Mouse (Mus musculus) liver, embryonic 16.5 days (tissue): ENCODE results near the gene Nol12. TPM values are rescaled to one million over a fixed set of nuclear protein-coding genes. Genes with fewer than 3 reads are reported as not detected.

ENCODE experiments used
- ATAC-seq: fragments of 200-750 bp; cut with Nextera tagmentation; 2 replicates; pipeline ENCODE4 v1.8.0; 2017; ENCODE audit warnings: low read depth, mild to moderate bottlenecking, moderate number of reproducible peaks, moderate library complexity
- H3K27ac ChIP-seq: fragments of 300-500 bp; sonication (generic); 2 replicates; pipeline ENCODE4 v1.5.1; 2014; ENCODE audit warnings: mild to moderate bottlenecking, low read length
- H3K27me3 ChIP-seq: fragments of 300-500 bp; sonication (generic); 2 replicates; pipeline ENCODE4 v1.6.1; 2014; ENCODE audit warnings: low read depth, low read length, mixed read lengths; ENCODE audit not compliant: control insufficient read depth, insufficient read depth
- H3K36me3 ChIP-seq: fragments of 300-500 bp; sonication (generic); 2 replicates; pipeline ENCODE4 v1.6.1; 2014; ENCODE audit warnings: mild to moderate bottlenecking; ENCODE audit not compliant: control insufficient read depth, insufficient read depth
- H3K4me1 ChIP-seq: fragments of 300-500 bp; sonication (generic); 2 replicates; pipeline ENCODE4 v1.6.1; 2014; ENCODE audit warnings: low read depth, low read length, mixed read lengths; ENCODE audit not compliant: control insufficient read depth
- H3K4me2 ChIP-seq: fragments of 300-500 bp; sonication (generic); 2 replicates; pipeline ENCODE4 v1.6.1; 2014; ENCODE audit warnings: low read depth, low read length, mixed read lengths
- H3K4me3 ChIP-seq: fragments of 300-500 bp; sonication (generic); 2 replicates; pipeline ENCODE4 v1.5.1; 2014; ENCODE audit warnings: low read depth, mild to moderate bottlenecking, low read length
- H3K9ac ChIP-seq: fragments of 300-500 bp; sonication (generic); 2 replicates; pipeline ENCODE4 v1.6.1; 2014; ENCODE audit warnings: low read depth, low read length
- H3K9me3 ChIP-seq: fragments of 300-500 bp; sonication (generic); replicated peaks from 2 replicates; pipeline ENCODE4 v1.6.1; 2016; ENCODE audit warnings: low read length; ENCODE audit not compliant: control insufficient read depth
- WGBS: fragments of 180-500 bp; shearing (Covaris S2); extraction: QIAGEN DNeasy Blood & Tissue Kit; methylation state at CpG from one replicate; pipeline ENCODE4 v1.1.7; 2014; ENCODE audit not compliant: insufficient replicate concordance; 5-methylcytosine and 5-hydroxymethylcytosine counted together
- polyA plus RNA-seq: library from polyadenylated mRNA; unstranded; fragments of >200 nt; fragmentation: Nextera tagmentation; extraction: Ambion mirVana; gene quantifications from 2 replicates; pipeline ENCODE4 v1.2.1, GENCODE M21; 2015

The Nol12 gene
- polyA plus RNA-seq, 1 experiment from 2014 or later, result 25.1 TPM

- Histone ChIP-seq H3K9me3 (no peaks in the 10 kb centered on the region), H3K27me3 (no peaks in the 10 kb centered on the region), H3K36me3 (peaks cover 4% of the 10 kb centered on the region; the same call in 1 of the 2 replicates), H3K27ac (peak within 1 kb of the TSS; percentile 70), H3K4me2 (peak within 1 kb of the TSS; percentile 81), H3K9ac (peak within 1 kb of the TSS; percentile 77), H3K4me3 (peak within 1 kb of the TSS; percentile 77), H3K4me1 (peaks cover 67% of the 10 kb centered on the region)
- under 1% methylated on average over 47 of the region's 47 CpGs for WGBS
- ATAC-seq, result peak; percentile 63
Measured at GRCm38 (mm10) chr15:78899740-78900584, 34.8 kb upstream of the Nol12 start, which contains the start of gene Sh3bp1. Sh3bp1 (plus strand) TSS chr15:78899768.

- 16% methylated on average over 18 of the region's 18 CpGs for WGBS
- Histone ChIP-seq H3K4me3 (peak overlapping the region; percentile 77), H3K4me2 (peak overlapping the region; percentile 81), H3K9me3 (no peaks in the 10 kb centered on the region), H3K4me1 (peaks cover 58% of the 10 kb centered on the region), H3K9ac (peak overlapping the region; percentile 77), H3K27ac (peak overlapping the region; percentile 70), H3K27me3 (no peaks in the 10 kb centered on the region), H3K36me3 (peaks cover 4% of the 10 kb centered on the region; the same call in 1 of the 2 replicates)
- no peak for ATAC-seq
Measured at GRCm38 (mm10) chr15:78900585-78901421, 33.9 kb upstream of the Nol12 start.

GRCm38 (mm10) chr15:78901422-78901789 is 33.3 kb upstream of the Nol12 start:
- no peaks in the 10 kb centered on the region for H3K9me3 ChIP-seq
- ATAC-seq, result no peak
- H3K27me3 ChIP-seq, result no peaks in the 10 kb centered on the region
- peaks cover 52% of the 10 kb centered on the region for H3K4me1 ChIP-seq
- H3K4me2 ChIP-seq, result peak overlapping the region; percentile 81
- no peak overlapping the region for H3K27ac ChIP-seq
- H3K36me3 ChIP-seq, result peaks cover 7% of the 10 kb centered on the region
- H3K4me3 ChIP-seq, result no peak overlapping the region
- WGBS, result 76% methylated on average over 8 of the region's 8 CpGs
- H3K9ac ChIP-seq, result no peak overlapping the region

- WGBS, result 2% methylated on average over 2 of the region's 2 CpGs
- peaks cover 13% of the 10 kb centered on the region for H3K36me3 ChIP-seq
- peaks cover 34% of the 10 kb centered on the region for H3K4me1 ChIP-seq
- H3K27me3 ChIP-seq, result no peaks in the 10 kb centered on the region
- ATAC-seq, result no peak
- no peak overlapping the region for H3K4me3 ChIP-seq
- no peak overlapping the region for H3K9ac ChIP-seq
- no peaks in the 10 kb centered on the region for H3K9me3 ChIP-seq
- no peak overlapping the region for H3K4me2 ChIP-seq
- H3K27ac ChIP-seq, result no peak overlapping the region
Measured at GRCm38 (mm10) chr15:78903243-78903642, 31.5 kb upstream of the Nol12 start.

GRCm38 (mm10) chr15:78908399-78908798 is 26.3 kb upstream of the Nol12 start:
- Histone ChIP-seq H3K4me3 (no peak overlapping the region), H3K4me2 (no peak overlapping the region), H3K9ac (no peak overlapping the region), H3K27ac (no peak overlapping the region), H3K36me3 (peaks cover 18% of the 10 kb centered on the region), H3K27me3 (no peaks in the 10 kb centered on the region), H3K9me3 (no peaks in the 10 kb centered on the region), H3K4me1 (peaks cover 13% of the 10 kb centered on the region)
- 75% methylated on average over 7 of the region's 7 CpGs for WGBS
- ATAC-seq, result no peak

GRCm38 (mm10) chr15:78908982-78909381 is 25.8 kb upstream of the Nol12 start:
- no peak for ATAC-seq
- 59% methylated on average over 8 of the region's 8 CpGs for WGBS
- H3K4me1 ChIP-seq, result peaks cover 15% of the 10 kb centered on the region

GRCm38 (mm10) chr15:78912040-78912439 is 22.7 kb upstream of the Nol12 start:
- H3K4me1 ChIP-seq, result peaks cover 39% of the 10 kb centered on the region
- no peaks in the 10 kb centered on the region for H3K27me3 ChIP-seq
- no peak overlapping the region for H3K4me2 ChIP-seq
- no peak overlapping the region for H3K4me3 ChIP-seq
- H3K27ac ChIP-seq, result no peak overlapping the region
- H3K36me3 ChIP-seq, result peaks cover 6% of the 10 kb centered on the region
- no peak for ATAC-seq
- H3K9ac ChIP-seq, result no peak overlapping the region
- H3K9me3 ChIP-seq, result no peaks in the 10 kb centered on the region
- WGBS, result 30% methylated on average over 9 of the region's 9 CpGs

More at GRCm38 (mm10) chr15:78908982-78909381, 25.8 kb upstream of the Nol12 start:
- Histone ChIP-seq H3K27me3 (no peaks in the 10 kb centered on the region), H3K36me3 (peaks cover 14% of the 10 kb centered on the region), H3K27ac (no peak overlapping the region), H3K4me2 (no peak overlapping the region), H3K9ac (no peak overlapping the region), H3K9me3 (no peaks in the 10 kb centered on the region), H3K4me3 (no peak overlapping the region)

GRCm38 (mm10) chr15:78913632-78914090 is 21.1 kb upstream of the Nol12 start, which contains the start of gene Pdxp:
Pdxp (plus strand) TSS chr15:78913919.
- Histone ChIP-seq H3K4me1 (peaks cover 39% of the 10 kb centered on the region), H3K27me3 (no peaks in the 10 kb centered on the region), H3K9me3 (no peaks in the 10 kb centered on the region), H3K36me3 (peaks cover 5% of the 10 kb centered on the region), H3K4me3 (peak within 1 kb of the TSS; percentile 68), H3K4me2 (peak within 1 kb of the TSS; percentile 99), H3K9ac (peak within 1 kb of the TSS; percentile 68), H3K27ac (no peak within 1 kb of the TSS; the same call in none of the 2 replicates)
- peak; percentile 91 for ATAC-seq
- under 1% methylated on average over 51 of the region's 51 CpGs for WGBS
